Mouse (Mus musculus) embryonic facial prominence, embryonic 10.5 days (tissue): ENCODE measurements around the gene Zbtb24. TPM values are rescaled to one million over a fixed set of nuclear protein-coding genes. Genes with fewer than 3 reads are reported as not detected.

Experiments used
- DNase-seq: peaks from one replicate; pipeline ENCODE4 v3.0.0-alpha.2; 2017; ENCODE audit warnings: low spot score
- H3K27ac ChIP-seq: fragments of 300-500 bp; sonication (generic); replicated peaks from 2 replicates; pipeline ENCODE4 v1.5.1; 2016; ENCODE audit warnings: mild to moderate bottlenecking
- H3K27me3 ChIP-seq: fragments of 300-500 bp; sonication (generic); replicated peaks from 2 replicates; pipeline ENCODE4 v1.6.1; 2016; ENCODE audit warnings: low read depth, mild to moderate bottlenecking; ENCODE audit not compliant: poor library complexity, severe bottlenecking
- H3K36me3 ChIP-seq: fragments of 300-500 bp; sonication (generic); replicated peaks from 2 replicates; pipeline ENCODE4 v1.6.1; 2016; ENCODE audit warnings: mild to moderate bottlenecking, moderate library complexity
- H3K4me1 ChIP-seq: fragments of 300-500 bp; sonication (generic); 2 replicates; pipeline ENCODE4 v1.6.1; 2016
- H3K4me3 ChIP-seq: fragments of 300-500 bp; sonication (generic); 2 replicates; pipeline ENCODE4 v1.5.1; 2016; ENCODE audit warnings: mild to moderate bottlenecking, moderate library complexity
- H3K9me3 ChIP-seq: fragments of 300-500 bp; sonication (generic); 2 replicates; pipeline ENCODE4 v1.6.1; 2016; ENCODE audit warnings: mild to moderate bottlenecking
- WGBS: fragments of 180-500 bp; shearing (Covaris S2); methylation state at CpG from one replicate; pipeline ENCODE4 v1.1.7; 2016; 5-methylcytosine and 5-hydroxymethylcytosine counted together
- polyA plus RNA-seq: library from polyadenylated mRNA; unstranded; fragments of >200 nt; fragmentation: Nextera tagmentation; extraction: Ambion mirVana; gene quantifications from 2 replicates; pipeline ENCODE4 v1.2.1, GENCODE M21; 2016

Zbtb24 gene
- polyA plus RNA-seq, 1 experiment from 2014 or later, result 18.5 TPM

DNA sequence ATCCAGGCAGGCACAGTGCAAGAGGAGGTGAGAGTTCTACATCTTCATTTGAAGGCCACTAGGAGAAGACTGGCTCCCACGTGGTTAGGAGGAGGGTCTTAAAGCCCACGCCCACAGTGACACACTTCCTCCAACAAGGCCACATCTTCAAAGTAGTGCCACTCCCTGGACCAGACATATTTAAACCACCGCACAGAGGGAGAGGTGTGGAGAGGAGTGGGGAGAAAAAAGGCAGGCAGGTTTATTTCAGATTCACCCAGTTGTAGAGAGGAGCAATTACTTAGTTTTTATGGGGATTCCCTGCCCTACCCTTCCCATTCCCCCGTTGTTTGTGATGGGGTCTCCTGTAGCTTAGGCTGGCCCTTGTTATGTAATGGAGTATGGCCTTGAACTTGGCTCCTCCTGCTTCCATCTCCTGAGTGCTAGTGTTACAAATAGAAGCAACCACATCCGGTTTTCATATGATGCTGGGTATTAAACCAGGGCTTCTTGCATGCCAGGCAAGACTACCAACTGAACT, 22.8 kb downstream of the Zbtb24 start:
- H3K36me3 ChIP-seq, result peaks cover 7% of the 10 kb centered on the region; the same call in 1 of the 2 replicates
- H3K9me3 ChIP-seq, result no peaks in the 10 kb centered on the region
- H3K27ac ChIP-seq, result no peak overlapping the region
- peaks cover 34% of the 10 kb centered on the region for H3K4me1 ChIP-seq
- H3K4me3 ChIP-seq, result no peak overlapping the region
- DNase-seq, result no peak
- no peaks in the 10 kb centered on the region for H3K27me3 ChIP-seq
- WGBS, result 79% methylated on average over 5 of the region's 5 CpGs

DNA sequence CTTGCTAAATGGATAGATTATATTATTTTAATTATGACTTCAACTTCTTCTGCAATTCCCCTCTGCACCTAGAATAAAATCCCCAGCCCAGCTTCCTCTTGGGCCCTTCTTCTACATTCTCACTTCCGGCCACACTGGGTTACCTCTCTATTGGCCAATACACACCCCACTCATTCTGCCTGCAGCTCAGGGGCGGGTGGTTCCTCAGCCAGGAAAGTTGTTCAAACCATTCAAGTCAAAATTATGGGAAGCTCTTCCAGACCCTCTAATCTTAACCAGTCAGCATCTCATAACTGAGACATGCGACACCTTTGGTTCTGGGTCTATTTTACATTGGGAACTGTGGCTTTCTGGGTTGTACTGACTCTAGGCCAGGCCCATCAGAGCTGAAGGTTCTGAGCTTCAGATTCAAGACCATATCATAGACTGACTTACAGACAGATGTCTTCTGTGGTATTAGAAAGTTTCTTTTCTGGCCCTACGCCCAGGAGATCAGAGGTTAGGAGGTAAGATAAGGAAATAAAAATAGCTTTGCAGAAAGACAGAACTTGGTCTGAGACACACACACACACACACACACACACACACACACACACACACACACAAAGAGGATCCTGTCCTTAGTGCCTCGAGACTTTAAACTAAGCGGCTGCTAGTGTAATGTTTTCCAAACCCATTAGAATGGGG, 23.7 kb downstream of the Zbtb24 start:
- no peaks in the 10 kb centered on the region for H3K27me3 ChIP-seq
- no peaks in the 10 kb centered on the region for H3K9me3 ChIP-seq
- peaks cover 39% of the 10 kb centered on the region for H3K4me1 ChIP-seq
- DNase-seq, result no peak
- no peak overlapping the region for H3K27ac ChIP-seq
- peaks cover 10% of the 10 kb centered on the region for H3K36me3 ChIP-seq
- WGBS, result 82% methylated on average over 6 of the region's 6 CpGs
- H3K4me3 ChIP-seq, result no peak overlapping the region

DNA sequence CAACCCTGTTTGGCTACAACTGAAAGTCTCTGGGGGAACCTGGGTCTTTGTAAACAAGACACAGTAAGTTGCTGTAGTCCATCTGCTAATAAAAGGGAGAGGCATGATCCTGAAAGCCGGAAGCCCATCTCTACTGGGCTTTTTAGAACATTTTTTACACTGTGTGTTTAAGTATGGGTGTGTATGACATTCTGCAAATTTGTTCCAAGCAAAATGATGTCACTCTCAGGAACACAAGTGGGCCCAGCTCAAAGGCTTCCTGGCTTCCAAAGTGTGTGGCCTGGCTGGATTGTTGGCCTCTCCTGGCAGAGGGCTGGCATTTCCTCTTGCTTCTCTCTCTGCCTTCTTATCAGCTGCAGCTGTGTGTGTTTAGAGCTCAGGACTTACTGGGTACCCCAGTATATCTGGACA, 24.8 kb downstream of the Zbtb24 start:
- WGBS, result 79% methylated on average over 1 of the region's 1 CpGs
- no peak for DNase-seq
- Histone ChIP-seq H3K4me1 (peaks cover 39% of the 10 kb centered on the region), H3K27me3 (no peaks in the 10 kb centered on the region), H3K9me3 (no peaks in the 10 kb centered on the region), H3K4me3 (no peak overlapping the region), H3K27ac (no peak overlapping the region), H3K36me3 (peaks cover 20% of the 10 kb centered on the region)

DNA sequence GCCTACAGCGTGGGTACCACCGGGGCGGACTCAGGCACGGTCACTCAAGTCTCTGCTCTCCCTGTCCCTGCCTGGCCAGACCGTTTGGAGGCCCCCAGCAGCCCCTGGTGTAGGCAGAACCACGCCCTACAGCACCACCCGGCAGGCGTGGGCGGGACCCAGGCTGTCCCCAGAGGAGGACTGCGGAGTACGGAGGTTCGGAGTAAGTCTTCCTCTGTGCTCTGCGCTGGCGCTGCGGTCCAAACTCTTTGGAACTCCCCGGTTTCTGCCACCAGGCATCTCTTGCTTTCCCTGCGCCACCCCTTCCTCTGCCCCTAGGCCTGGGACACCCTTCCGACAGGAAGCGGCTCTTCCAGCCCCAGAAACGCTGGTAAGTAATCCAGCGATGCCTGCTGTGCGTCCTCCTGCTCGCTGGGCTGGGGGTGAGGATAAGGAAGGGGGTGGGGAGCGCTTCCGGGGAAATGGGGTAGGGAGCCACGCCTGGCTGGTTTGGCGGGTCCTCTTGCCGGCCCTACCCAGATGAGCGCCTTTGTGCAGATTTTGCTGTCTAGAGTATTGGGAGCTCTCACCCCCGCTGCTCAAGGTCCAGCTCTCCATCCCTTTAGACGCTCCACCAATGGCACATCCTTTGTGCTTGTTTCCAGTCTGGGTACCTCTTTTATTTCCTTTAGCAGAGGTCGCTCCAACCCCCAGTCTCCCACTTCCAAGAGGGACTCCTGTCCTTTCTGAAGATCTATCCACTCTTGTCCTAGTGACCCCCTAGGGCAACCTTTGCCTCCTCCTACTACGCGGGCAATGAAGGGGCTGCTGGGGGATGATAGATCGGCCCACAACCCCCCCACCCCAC, 26.2 kb downstream of the Zbtb24 start, which contains the start of gene Mical1:
Mical1 (plus strand) TSS at position 144 of the 847 bp plus-strand sequence.
- peaks cover 45% of the 10 kb centered on the region for H3K4me1 ChIP-seq
- peak; percentile 75 for DNase-seq
- under 1% methylated on average over 35 of the region's 35 CpGs for WGBS
- H3K4me3 ChIP-seq, result peak within 1 kb of the TSS; percentile 74
- H3K9me3 ChIP-seq, result no peaks in the 10 kb centered on the region
- no peaks in the 10 kb centered on the region for H3K27me3 ChIP-seq
- peak within 1 kb of the TSS; percentile 93 for H3K27ac ChIP-seq
- H3K36me3 ChIP-seq, result peaks cover 33% of the 10 kb centered on the region

DNA sequence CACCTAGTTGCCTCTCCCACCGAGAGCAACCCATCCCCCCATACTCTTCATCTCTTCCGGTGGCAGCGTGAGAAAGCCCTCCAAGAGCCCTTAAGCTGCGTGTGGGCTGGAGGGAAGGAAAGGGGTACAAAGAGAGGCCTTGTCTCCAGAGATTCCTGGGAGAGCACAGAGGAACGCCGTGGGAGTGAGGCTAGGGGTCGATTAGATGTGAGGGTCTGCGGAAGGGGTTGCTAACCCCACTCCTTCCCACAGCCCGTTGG, 26.8 kb downstream of the Zbtb24 start:
- Histone ChIP-seq H3K27me3 (no peaks in the 10 kb centered on the region), H3K4me3 (peak overlapping the region; percentile 74), H3K36me3 (peaks cover 39% of the 10 kb centered on the region), H3K9me3 (no peaks in the 10 kb centered on the region), H3K4me1 (peaks cover 47% of the 10 kb centered on the region), H3K27ac (peak overlapping the region; percentile 93)
- DNase-seq, result peak; percentile 70
- under 1% methylated on average over 9 of the region's 9 CpGs for WGBS

DNA sequence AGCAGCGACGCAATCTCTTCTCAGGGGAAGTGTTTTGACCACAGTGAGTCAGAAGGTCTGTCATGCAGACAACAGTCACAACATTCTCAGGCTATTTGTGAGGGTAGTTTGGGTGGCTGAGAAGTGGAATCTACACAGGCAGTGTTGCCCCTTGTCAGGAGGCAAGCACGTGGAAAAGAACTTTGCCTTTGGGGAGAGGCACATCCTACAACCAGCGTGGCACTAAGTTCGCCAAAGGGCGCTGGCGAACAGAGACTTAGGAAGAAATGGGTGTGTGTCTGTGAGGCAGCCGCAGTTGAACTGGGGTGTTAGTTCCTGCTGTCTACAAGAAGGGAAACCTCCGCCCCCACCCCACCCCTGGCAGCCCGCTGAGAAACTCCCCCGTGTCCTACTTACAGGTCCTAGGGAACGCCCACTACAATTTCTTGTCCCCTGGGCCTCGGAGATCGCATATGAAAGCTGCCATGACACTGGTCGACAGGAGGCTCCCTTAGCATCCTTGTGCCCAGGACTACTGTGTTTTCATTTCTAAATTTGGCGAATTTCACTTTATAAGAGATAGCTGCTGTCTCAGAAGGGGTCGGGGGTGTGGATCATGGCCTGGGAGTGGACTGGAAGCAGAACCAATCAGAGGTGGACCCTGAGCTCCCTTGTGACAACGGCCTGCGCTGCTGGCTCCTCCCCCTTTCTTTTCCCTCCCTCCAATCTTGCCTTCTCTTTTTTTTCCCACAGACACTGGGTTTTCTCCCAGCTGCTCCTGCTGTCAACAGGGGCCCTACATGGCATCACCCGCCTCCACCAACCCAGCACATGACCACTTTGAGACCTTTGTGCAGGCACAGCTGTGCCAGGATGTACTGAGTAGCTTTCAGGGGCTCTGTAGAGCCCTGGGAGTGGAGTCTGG, 27.3 kb downstream of the Zbtb24 start:
- Histone ChIP-seq H3K27me3 (no peaks in the 10 kb centered on the region), H3K27ac (peak overlapping the region; percentile 93), H3K4me3 (peak overlapping the region; percentile 74), H3K9me3 (no peaks in the 10 kb centered on the region), H3K4me1 (peaks cover 47% of the 10 kb centered on the region), H3K36me3 (peaks cover 45% of the 10 kb centered on the region)
- WGBS, result 3% methylated on average over 20 of the region's 20 CpGs
- DNase-seq, result peak; percentile 78

DNA sequence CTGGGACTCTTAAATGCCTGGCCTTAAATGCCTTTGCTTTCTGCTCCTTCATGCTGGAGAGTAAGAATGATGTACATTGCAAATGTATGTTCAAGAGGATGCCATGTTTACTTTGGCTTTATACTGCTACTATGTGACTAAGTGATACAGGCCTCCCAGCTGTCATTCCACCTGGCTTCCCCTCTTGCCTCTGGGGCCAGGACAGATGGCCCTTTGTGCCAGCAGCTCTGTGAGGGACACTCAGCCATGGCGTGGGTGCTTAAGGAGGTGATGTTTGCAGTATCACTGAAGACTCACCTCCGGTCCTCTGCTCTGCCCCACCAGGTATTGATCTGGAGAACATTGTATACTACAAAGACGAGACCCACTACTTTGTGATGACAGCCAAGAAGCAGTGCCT, 29.8 kb downstream of the Zbtb24 start:
- H3K27me3 ChIP-seq, result no peaks in the 10 kb centered on the region
- no peaks in the 10 kb centered on the region for H3K9me3 ChIP-seq
- peaks cover 69% of the 10 kb centered on the region for H3K36me3 ChIP-seq
- no peak for DNase-seq
- H3K4me3 ChIP-seq, result no peak overlapping the region
- H3K27ac ChIP-seq, result no peak overlapping the region
- WGBS, result 88% methylated on average over 3 of the region's 3 CpGs
- H3K4me1 ChIP-seq, result peaks cover 44% of the 10 kb centered on the region

DNA sequence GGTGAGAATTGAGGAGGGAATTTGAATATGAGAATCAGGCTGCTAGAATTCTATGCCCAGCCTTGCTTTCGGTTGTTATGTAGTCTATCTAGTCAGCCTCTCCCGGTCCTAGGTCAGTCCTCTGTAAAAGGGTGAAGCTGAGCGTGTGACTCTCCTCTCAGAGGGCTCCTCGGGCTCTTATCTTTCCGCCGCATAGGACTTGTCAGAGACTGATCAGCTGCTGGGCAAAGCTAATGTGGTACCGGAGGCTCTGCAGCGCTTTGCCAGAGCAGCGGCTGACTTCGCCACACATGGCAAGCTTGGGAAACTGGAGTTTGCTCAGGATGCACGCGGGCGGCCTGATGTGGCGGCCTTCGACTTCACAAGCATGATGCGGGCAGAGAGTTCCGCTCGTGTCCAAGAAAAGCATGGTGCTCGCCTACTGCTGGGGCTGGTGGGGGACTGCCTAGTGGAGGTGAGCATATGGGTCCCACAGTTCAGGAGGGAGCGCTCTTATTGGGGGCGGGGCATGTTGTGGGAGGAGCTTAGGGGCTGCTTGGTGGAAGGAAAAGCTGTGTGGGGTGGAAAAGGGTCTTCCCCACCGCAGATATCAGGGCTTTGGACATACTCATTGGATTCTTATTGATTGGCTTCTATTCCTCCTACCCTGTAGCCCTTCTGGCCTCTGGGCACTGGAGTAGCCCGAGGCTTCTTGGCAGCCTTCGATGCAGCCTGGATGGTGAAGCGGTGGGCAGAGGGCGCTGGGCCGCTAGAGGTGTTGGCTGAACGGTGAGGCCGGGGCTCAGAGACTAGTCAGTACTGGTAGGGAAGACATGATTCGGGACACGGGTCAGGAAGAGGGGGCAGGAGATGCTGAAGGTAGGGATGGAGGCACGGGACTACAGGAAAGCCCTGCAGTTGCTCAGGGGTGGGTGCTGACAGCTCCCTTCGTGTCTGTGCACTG, 31.0 kb downstream of the Zbtb24 start:
- DNase-seq, result no peak
- H3K36me3 ChIP-seq, result peaks cover 82% of the 10 kb centered on the region
- WGBS, result 73% methylated on average over 33 of the region's 33 CpGs
- H3K4me3 ChIP-seq, result no peak overlapping the region
- no peak overlapping the region for H3K27ac ChIP-seq
- H3K4me1 ChIP-seq, result peaks cover 31% of the 10 kb centered on the region
- H3K9me3 ChIP-seq, result no peaks in the 10 kb centered on the region
- H3K27me3 ChIP-seq, result no peaks in the 10 kb centered on the region

DNA sequence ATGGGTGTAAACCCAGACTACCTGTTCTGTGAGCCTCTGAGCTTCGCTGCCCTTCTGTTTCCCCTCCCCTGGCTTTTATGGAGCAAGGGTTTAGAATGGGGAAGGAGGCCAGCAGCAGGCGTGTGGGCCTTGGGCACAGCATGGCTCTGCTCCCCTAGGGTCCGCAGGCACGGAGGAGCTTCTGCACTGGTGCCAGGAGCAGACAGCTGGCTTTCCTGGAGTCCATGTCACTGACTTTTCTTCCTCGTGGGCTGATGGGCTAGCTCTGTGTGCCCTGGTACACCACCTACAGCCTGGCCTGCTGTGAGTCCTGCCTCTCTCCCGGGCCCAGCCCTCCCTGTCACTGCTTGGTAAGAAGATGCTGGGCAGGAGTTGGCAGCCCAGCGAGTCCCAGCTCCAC, 32.3 kb downstream of the Zbtb24 start:
- peaks cover 94% of the 10 kb centered on the region for H3K36me3 ChIP-seq
- H3K27me3 ChIP-seq, result no peaks in the 10 kb centered on the region
- H3K27ac ChIP-seq, result no peak overlapping the region
- no peaks in the 10 kb centered on the region for H3K9me3 ChIP-seq
- peaks cover 24% of the 10 kb centered on the region for H3K4me1 ChIP-seq
- DNase-seq, result no peak
- WGBS, result 92% methylated on average over 7 of the region's 7 CpGs
- no peak overlapping the region for H3K4me3 ChIP-seq

DNA sequence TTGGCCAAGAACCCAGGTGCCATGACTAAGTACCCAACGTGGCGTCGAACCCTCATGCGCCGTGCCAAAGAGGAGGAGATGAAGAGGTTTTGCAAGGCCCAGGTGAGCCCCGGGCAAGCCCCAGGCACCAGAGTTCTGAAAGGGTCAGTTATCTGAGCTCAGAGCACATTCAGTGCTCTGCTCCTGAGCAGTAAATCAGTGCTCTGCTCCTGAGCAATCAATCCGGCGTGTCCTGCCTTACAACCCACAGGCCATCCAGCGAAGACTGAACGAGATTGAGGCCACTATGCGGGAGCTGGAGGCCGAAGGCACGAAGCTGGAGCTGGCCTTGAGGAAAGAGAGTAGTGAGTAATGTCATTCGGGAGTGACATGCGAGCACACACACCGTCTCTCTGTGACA, 35.6 kb downstream of the Zbtb24 start:
- Histone ChIP-seq H3K4me1 (peaks cover 38% of the 10 kb centered on the region), H3K27me3 (no peaks in the 10 kb centered on the region), H3K4me3 (no peak overlapping the region), H3K27ac (no peak overlapping the region), H3K9me3 (no peaks in the 10 kb centered on the region), H3K36me3 (peaks cover 80% of the 10 kb centered on the region)
- no peak for DNase-seq
- 95% methylated on average over 16 of the region's 16 CpGs for WGBS

DNA sequence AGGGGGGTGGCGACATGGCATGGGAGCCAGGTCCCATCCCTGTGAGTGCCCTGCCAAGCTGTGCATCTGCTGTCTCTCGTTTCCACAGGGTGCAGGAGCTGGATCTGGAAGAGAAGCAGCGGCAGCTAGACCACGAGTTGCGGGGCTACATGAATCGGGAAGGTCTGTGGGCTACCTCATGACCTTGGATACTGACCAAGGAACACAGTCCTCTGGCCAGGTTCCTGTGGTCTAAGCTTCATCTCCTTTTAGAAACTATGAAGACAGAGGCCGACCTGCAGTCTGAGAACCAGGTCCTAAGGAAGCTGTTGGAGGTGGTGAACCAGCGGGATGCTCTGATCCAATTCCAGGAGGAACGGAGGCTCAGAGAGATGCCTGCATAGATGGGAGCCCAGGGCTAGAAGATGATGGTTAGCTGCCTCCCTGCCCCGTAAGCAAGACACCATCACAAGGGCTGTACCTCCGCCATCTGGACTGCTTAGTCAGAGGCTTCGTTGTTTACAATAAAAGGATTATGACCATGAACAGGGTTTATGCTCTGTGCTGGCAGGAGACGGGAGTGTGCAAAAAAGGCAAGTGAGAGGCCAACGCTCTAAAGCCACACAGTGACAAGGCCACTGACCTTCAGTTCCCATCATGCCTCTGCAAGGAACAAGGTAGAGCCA, 36.5 kb downstream of the Zbtb24 start:
- Histone ChIP-seq H3K9me3 (no peaks in the 10 kb centered on the region), H3K4me1 (peaks cover 31% of the 10 kb centered on the region), H3K4me3 (no peak overlapping the region), H3K27me3 (no peaks in the 10 kb centered on the region), H3K36me3 (peaks cover 71% of the 10 kb centered on the region), H3K27ac (no peak overlapping the region)
- DNase-seq, result no peak
- WGBS, result 89% methylated on average over 14 of the region's 14 CpGs
